Mouse (Mus musculus): ENCODE data around the gene Ubr3. TPM values are rescaled to one million over a fixed set of nuclear protein-coding genes. Genes with fewer than 3 reads are reported as not detected.

Ubr3 gene
- polyA plus RNA-seq, 1 experiment from 2014 or later = 14.6 TPM

DNA sequence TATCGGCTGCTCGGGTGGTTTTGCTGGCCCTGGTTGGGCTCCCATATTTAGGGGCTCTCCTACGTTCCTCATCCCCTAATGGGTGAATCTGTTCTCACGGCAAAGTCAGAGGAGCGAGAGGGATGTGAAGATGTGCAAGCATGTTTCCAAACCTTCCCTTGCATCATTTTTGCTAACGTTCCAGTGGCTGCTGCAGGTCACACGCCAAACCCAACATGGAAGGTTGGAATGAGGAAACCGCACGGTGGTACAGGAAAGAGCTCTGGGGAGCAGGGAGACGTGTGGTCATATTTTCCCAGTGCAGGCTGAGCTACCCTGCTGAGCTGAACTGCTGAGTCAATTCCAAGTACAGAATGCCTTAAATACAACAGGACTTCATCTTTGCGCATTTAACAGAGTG lies 150.8 kb downstream of the Ubr3 start:
- no peaks in the 10 kb centered on the region for H3K27me3 ChIP-seq (replicated peaks; ENCODE audit: low read depth, poor library complexity, severe bottlenecking)
- DNase-seq (ENCODE audit: low spot score) = no peak
- WGBS = 91% methylated on average over 11 of the region's 11 CpGs
- H3K4me1 ChIP-seq = peaks cover 4% of the 10 kb centered on the region
- H3K36me3 ChIP-seq (replicated peaks) = no peaks in the 10 kb centered on the region
- no peaks in the 10 kb centered on the region for H3K9me3 ChIP-seq
- no peak overlapping the region for H3K27ac ChIP-seq (replicated peaks)
- H3K4me3 ChIP-seq = no peak overlapping the region

DNA sequence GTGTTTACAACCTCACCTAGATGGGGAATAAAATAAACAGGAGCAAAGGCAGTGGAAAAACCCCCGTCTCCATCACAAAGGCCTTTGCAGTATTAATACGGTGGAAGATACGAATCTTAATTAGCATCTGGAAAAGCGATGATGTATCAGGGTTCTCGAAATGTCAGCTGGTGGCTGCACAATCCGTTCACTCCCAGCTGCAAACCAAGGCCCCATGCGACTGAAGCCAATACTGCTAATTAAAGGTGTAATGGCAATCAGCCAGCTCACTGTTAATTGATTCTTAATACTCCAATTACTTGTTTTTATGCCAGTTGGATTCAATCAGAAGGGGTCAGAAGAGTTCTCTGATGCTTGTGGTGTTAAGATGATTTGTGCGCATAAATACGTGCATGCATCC lies 156.8 kb downstream of the Ubr3 start:
- Histone ChIP-seq H3K4me3 (no peak overlapping the region), H3K36me3 (replicated peaks) (no peaks in the 10 kb centered on the region), H3K4me1 (no peaks in the 10 kb centered on the region), H3K27me3 (replicated peaks; ENCODE audit: low read depth, poor library complexity, severe bottlenecking) (no peaks in the 10 kb centered on the region), H3K27ac (replicated peaks) (no peak overlapping the region), H3K9me3 (no peaks in the 10 kb centered on the region)
- WGBS = 92% methylated on average over 9 of the region's 9 CpGs
- no peak for DNase-seq (ENCODE audit: low spot score)

DNA sequence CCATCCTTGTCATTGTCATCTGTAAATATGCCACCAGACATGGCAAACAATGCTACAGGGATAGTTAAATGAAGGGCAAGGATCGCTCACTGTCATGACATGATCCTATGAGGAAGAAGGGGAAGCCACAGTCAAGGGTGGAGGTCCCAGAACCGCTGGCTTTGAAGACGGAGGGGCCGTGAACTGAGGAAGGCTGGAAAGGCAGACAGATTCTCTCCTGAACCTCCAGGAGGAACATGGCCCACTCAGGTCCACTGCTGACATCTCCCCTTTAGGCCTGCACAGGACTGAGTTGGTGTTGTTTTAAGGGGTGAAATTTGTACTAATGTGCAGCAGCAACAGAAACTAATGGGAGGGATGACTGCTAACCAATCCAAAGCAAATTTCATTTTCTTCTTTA lies 161.2 kb downstream of the Ubr3 start:
- no peaks in the 10 kb centered on the region for H3K27me3 ChIP-seq (replicated peaks; ENCODE audit: low read depth, poor library complexity, severe bottlenecking)
- no peaks in the 10 kb centered on the region for H3K9me3 ChIP-seq
- no peaks in the 10 kb centered on the region for H3K36me3 ChIP-seq (replicated peaks)
- DNase-seq (ENCODE audit: low spot score) = no peak
- peaks cover 5% of the 10 kb centered on the region; the same call in 1 of the 2 replicates for H3K4me1 ChIP-seq
- H3K27ac ChIP-seq (replicated peaks) = no peak overlapping the region
- H3K4me3 ChIP-seq = no peak overlapping the region
- 89% methylated on average over 4 of the region's 4 CpGs for WGBS

DNA sequence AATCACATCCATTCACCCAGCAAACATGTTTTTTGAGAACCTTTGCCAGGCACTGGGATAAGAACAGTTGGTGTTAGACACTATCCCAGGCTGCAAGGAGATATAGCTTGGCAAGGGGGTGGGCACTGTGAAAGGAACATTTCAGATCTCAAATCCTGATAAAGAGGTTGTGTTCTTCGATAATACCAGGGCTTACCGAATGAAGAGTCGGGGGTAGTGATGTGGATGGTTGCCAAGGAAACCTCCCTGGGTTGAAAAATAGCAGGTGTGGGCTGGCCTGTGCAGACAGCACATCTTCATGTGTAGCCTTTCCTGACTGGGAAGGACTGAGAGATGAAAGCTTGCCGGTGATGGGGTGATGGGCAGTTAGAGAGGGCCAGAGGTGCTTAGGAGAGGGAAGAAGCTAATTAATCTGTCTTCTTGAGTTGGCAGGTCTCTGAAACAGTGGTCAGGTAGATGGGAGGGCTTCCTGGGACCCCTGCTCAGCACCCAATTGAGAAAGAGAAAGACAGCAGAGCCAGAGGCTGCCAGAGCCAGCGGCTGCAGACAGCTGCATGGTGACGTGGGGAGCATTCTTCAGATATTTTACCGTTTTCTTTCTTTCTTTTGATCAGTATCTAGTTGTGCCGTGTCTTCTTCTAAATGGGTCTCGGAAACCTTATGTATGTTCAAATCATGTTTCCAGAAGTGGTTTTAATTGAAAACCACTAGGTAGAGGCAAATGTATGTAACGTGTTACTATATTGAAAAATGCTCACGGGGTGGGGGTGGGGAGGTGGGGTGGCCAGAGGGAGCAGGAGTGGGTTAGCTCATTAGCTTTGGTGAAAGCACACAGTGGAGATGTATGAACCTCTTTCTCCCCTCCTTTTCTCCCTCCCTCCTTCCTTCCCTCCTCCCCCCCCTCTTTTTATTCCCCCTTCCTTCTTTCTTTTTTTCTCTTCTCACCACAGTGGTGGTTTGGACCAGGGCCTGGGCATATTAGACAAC lies 163.6 kb downstream of the Ubr3 start:
- H3K27ac ChIP-seq (replicated peaks) = no peak overlapping the region
- H3K4me3 ChIP-seq = no peak overlapping the region
- no peaks in the 10 kb centered on the region for H3K36me3 ChIP-seq (replicated peaks)
- H3K9me3 ChIP-seq = no peaks in the 10 kb centered on the region
- no peaks in the 10 kb centered on the region for H3K27me3 ChIP-seq (replicated peaks; ENCODE audit: low read depth, poor library complexity, severe bottlenecking)
- WGBS = 69% methylated on average over 11 of the region's 11 CpGs
- no peak for DNase-seq (ENCODE audit: low spot score)
- H3K4me1 ChIP-seq = peaks cover 10% of the 10 kb centered on the region; the same call in 1 of the 2 replicates

GRCm38 (mm10) chr2:70065116-70065515 lies 168.1 kb downstream of the Ubr3 start:
- DNase-seq (ENCODE audit: low spot score) = no peak
- H3K4me1 ChIP-seq = peaks cover 10% of the 10 kb centered on the region; the same call in 1 of the 2 replicates
- H3K27me3 ChIP-seq (replicated peaks; ENCODE audit: low read depth, poor library complexity, severe bottlenecking) = no peaks in the 10 kb centered on the region
- no peaks in the 10 kb centered on the region for H3K9me3 ChIP-seq
- H3K36me3 ChIP-seq (replicated peaks) = no peaks in the 10 kb centered on the region
- no peak overlapping the region for H3K4me3 ChIP-seq
- no peak overlapping the region for H3K27ac ChIP-seq (replicated peaks)
- WGBS = 89% methylated on average over 6 of the region's 6 CpGs

- Histone ChIP-seq H3K27ac (replicated peaks) (no peak overlapping the region), H3K4me1 (peaks cover 6% of the 10 kb centered on the region; the same call in 1 of the 2 replicates), H3K4me3 (no peak overlapping the region), H3K36me3 (replicated peaks) (no peaks in the 10 kb centered on the region), H3K9me3 (no peaks in the 10 kb centered on the region), H3K27me3 (replicated peaks; ENCODE audit: low read depth, poor library complexity, severe bottlenecking) (no peaks in the 10 kb centered on the region)
- 75% methylated on average over 7 of the region's 7 CpGs for WGBS
- DNase-seq (ENCODE audit: low spot score) = no peak
Measured at GRCm38 (mm10) chr2:70065729-70066300, 168.8 kb downstream of the Ubr3 start.

DNA sequence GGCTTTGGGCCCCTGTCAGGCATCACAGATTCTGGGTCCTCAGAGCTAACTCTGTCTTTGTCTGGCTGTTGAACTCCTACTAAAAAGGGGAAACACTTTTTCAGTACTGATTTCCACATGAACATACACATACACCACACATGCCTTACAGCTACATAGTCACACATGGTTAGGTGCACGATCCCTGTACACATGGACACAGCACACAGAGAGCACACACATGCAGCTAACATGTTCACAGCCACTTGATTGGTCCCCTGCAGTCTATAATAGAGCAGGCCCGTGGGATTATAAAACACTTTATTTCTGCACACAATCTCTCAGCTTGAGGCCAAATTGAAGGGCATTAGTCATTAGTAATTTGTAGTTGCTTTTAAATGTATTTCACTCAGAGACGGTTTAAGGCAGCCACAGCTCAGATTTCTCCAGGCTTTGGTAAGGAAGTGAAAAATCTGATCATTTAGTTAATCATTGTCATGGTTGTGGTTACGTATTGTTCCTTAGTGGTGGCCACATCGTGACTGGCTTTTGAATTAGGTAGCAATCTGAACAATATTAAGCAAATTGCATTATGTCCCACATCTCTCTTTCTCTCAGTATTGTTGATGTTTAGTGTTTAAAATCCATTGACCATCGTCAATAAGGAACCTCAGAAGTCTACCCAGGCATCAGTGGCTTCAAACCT lies 169.4 kb downstream of the Ubr3 start:
- H3K9me3 ChIP-seq = no peaks in the 10 kb centered on the region
- peaks cover 6% of the 10 kb centered on the region; the same call in 1 of the 2 replicates for H3K4me1 ChIP-seq
- no peak for DNase-seq (ENCODE audit: low spot score)
- no peak overlapping the region for H3K4me3 ChIP-seq
- no peak overlapping the region for H3K27ac ChIP-seq (replicated peaks)
- H3K36me3 ChIP-seq (replicated peaks) = no peaks in the 10 kb centered on the region
- 85% methylated on average over 6 of the region's 6 CpGs for WGBS
- no peaks in the 10 kb centered on the region for H3K27me3 ChIP-seq (replicated peaks; ENCODE audit: low read depth, poor library complexity, severe bottlenecking)

DNA sequence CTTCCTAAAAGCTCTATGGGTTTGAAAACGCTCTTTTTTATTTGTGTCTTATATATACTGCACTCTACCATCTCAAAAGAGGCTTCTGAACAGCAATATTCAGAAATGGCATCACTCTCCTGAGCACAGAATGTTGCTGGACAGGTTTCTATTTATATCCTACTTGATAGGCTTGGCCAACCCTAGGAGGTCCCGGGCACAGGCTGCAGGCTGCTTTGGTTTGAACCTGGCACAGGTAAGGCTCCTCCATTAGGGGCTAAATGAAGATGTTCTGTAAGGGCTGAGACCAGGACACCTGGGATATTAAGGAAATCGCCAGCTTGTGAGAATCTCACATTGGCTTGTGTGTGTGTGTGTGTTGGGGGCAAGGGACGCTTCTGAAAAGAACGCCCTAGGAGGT lies 172.8 kb downstream of the Ubr3 start:
- H3K9me3 ChIP-seq = no peaks in the 10 kb centered on the region
- no peak overlapping the region for H3K4me3 ChIP-seq
- 88% methylated on average over 5 of the region's 5 CpGs for WGBS
- DNase-seq (ENCODE audit: low spot score) = no peak
- no peaks in the 10 kb centered on the region for H3K36me3 ChIP-seq (replicated peaks)
- H3K4me1 ChIP-seq = peaks cover 1% of the 10 kb centered on the region; the same call in 1 of the 2 replicates
- H3K27ac ChIP-seq (replicated peaks) = no peak overlapping the region
- H3K27me3 ChIP-seq (replicated peaks; ENCODE audit: low read depth, poor library complexity, severe bottlenecking) = no peaks in the 10 kb centered on the region

Other genes with a start within 250 kb of the Ubr3 start
- 0.39 and 0.40 TPM in 2 replicates for gene Klhl41, start 227.1 kb upstream of the Ubr3 start, polyA plus RNA-seq (2016; fragmentation: Nextera tagmentation; extraction: Ambion mirVana)
- 14.4 and 16.3 TPM in 2 replicates for gene Fastkd1, start 183.7 kb upstream of the Ubr3 start, polyA plus RNA-seq (2016; fragmentation: Nextera tagmentation; extraction: Ambion mirVana)
- gene Ppig, start 174.7 kb upstream of the Ubr3 start, polyA plus RNA-seq (2016; fragmentation: Nextera tagmentation; extraction: Ambion mirVana) = 131 and 145 TPM in 2 replicates
- 2.4 TPM in 2 replicates for gene Ccdc173, start 107.7 kb upstream of the Ubr3 start, polyA plus RNA-seq (2016; fragmentation: Nextera tagmentation; extraction: Ambion mirVana)
- 26.1 and 28.5 TPM in 2 replicates for gene Phospho2, start 107.6 kb upstream of the Ubr3 start, polyA plus RNA-seq (2016; fragmentation: Nextera tagmentation; extraction: Ambion mirVana)
- 24.3 and 24.7 TPM in 2 replicates for gene Klhl23, start 75.3 kb upstream of the Ubr3 start, polyA plus RNA-seq (2016; fragmentation: Nextera tagmentation; extraction: Ambion mirVana)
- gene Ssb, start 35.7 kb upstream of the Ubr3 start, polyA plus RNA-seq (2016; fragmentation: Nextera tagmentation; extraction: Ambion mirVana) = 377 and 407 TPM in 2 replicates
- 38.0 and 41.9 TPM in 2 replicates for gene Mettl5, start 11.6 kb upstream of the Ubr3 start, polyA plus RNA-seq (2016; fragmentation: Nextera tagmentation; extraction: Ambion mirVana)
- gene Myo3b, start 141.9 kb downstream of the Ubr3 start, polyA plus RNA-seq (2016; fragmentation: Nextera tagmentation; extraction: Ambion mirVana) = 0.04 and 0.08 TPM in 2 replicates